Mouse (Mus musculus) intestine, embryonic 14.5 days (tissue): ENCODE data around the gene Cpne4. TPM values are rescaled to one million over a fixed set of nuclear protein-coding genes. Genes with fewer than 3 reads are reported as not detected.

Experiments
- ATAC-seq: fragments of 200-750 bp; cut with Nextera tagmentation; replicated peaks from 2 replicates; pipeline ENCODE4 v1.8.0; 2017; ENCODE audit warnings: low read depth, moderate number of reproducible peaks, moderate TSS enrichment, moderate library complexity; ENCODE audit not compliant: low FRiP score, low TSS enrichment
- DNase-seq: peaks from one replicate; pipeline ENCODE4 v3.0.0-alpha.2; 2018; ENCODE audit warnings: low spot score
- H3K27ac ChIP-seq: fragments of 300-500 bp; sonication (generic); 2 replicates; pipeline ENCODE4 v1.5.1; 2014; ENCODE audit warnings: low read depth, mild to moderate bottlenecking, control low read depth
- H3K27me3 ChIP-seq: fragments of 300-500 bp; sonication (generic); replicated peaks from 2 replicates; pipeline ENCODE4 v1.6.1; 2014; ENCODE audit warnings: low read length, control low read depth; ENCODE audit not compliant: control insufficient read depth, insufficient read depth
- H3K36me3 ChIP-seq: fragments of 300-500 bp; sonication (generic); 2 replicates; pipeline ENCODE4 v1.6.1; 2014; ENCODE audit warnings: low read length, control low read depth; ENCODE audit not compliant: control insufficient read depth, insufficient read depth
- H3K4me1 ChIP-seq: fragments of 300-500 bp; sonication (generic); replicated peaks from 2 replicates; pipeline ENCODE4 v1.6.1; 2014; ENCODE audit warnings: low read length, control low read depth, mixed read lengths; ENCODE audit not compliant: control insufficient read depth, insufficient read depth
- H3K4me2 ChIP-seq: fragments of 300-500 bp; sonication (generic); 2 replicates; pipeline ENCODE4 v1.6.1; 2014; ENCODE audit warnings: low read length
- H3K4me3 ChIP-seq: fragments of 300-500 bp; sonication (generic); 2 replicates; pipeline ENCODE4 v1.5.1; 2014; ENCODE audit warnings: low read depth, low read length, control low read depth, mixed read lengths
- H3K9ac ChIP-seq: fragments of 300-500 bp; sonication (generic); 2 replicates; pipeline ENCODE4 v1.6.1; 2014; ENCODE audit warnings: mild to moderate bottlenecking, low read length
- H3K9me3 ChIP-seq: fragments of 300-500 bp; sonication (generic); 2 replicates; pipeline ENCODE4 v1.6.1; 2016; ENCODE audit warnings: low read length, control low read depth; ENCODE audit not compliant: control insufficient read depth
- WGBS: fragments of 180-500 bp; shearing (Covaris S2); extraction: QIAGEN DNeasy Blood & Tissue Kit; methylation state at CpG from one replicate; pipeline ENCODE4 v1.1.7; 2014; 5-methylcytosine and 5-hydroxymethylcytosine counted together
- polyA plus RNA-seq: library from polyadenylated mRNA; unstranded; fragments of >200 nt; fragmentation: Nextera tagmentation; extraction: Ambion mirVana; gene quantifications from 2 replicates; pipeline ENCODE4 v1.2.1, GENCODE M21; 2014

Cpne4 gene
- 0.78 and 1.3 TPM in 2 replicates for polyA plus RNA-seq

- DNase-seq, result no peak
- H3K4me1 ChIP-seq, result no peaks in the 10 kb centered on the region
- no peak within 1 kb of the TSS for H3K27ac ChIP-seq
- no peak within 1 kb of the TSS for H3K9ac ChIP-seq
- no peaks in the 10 kb centered on the region for H3K9me3 ChIP-seq
- no peak within 1 kb of the TSS for H3K4me2 ChIP-seq
- H3K36me3 ChIP-seq, result no peaks in the 10 kb centered on the region
- no peaks in the 10 kb centered on the region for H3K27me3 ChIP-seq
- WGBS, result 78% methylated on average over 2 of the region's 2 CpGs
- ATAC-seq, result no peak
- no peak within 1 kb of the TSS for H3K4me3 ChIP-seq
Observed at GRCm38 (mm10) chr9:104546986-104547385, at the start of gene Cpne4. TSS of gene Cpne4 (plus strand) at chr9:104547286.

- Histone ChIP-seq H3K4me2 (no peak overlapping the region), H3K4me1 (no peaks in the 10 kb centered on the region), H3K36me3 (no peaks in the 10 kb centered on the region), H3K27ac (no peak overlapping the region), H3K9ac (no peak overlapping the region), H3K4me3 (no peak overlapping the region), H3K27me3 (no peaks in the 10 kb centered on the region), H3K9me3 (no peaks in the 10 kb centered on the region)
- 83% methylated on average over 6 of the region's 6 CpGs for WGBS
- ATAC-seq (no peak), DNase-seq (no peak)
Observed at GRCm38 (mm10) chr9:104515187-104515586, 31.9 kb upstream of the Cpne4 start.

- no peak for DNase-seq
- H3K36me3 ChIP-seq, result no peaks in the 10 kb centered on the region
- H3K9me3 ChIP-seq, result no peaks in the 10 kb centered on the region; the same call in 1 of the 2 replicates
- 57% methylated on average over 6 of the region's 6 CpGs for WGBS
- H3K27me3 ChIP-seq, result no peaks in the 10 kb centered on the region
- ATAC-seq, result no peak
- no peak overlapping the region for H3K4me3 ChIP-seq
- H3K4me1 ChIP-seq, result no peaks in the 10 kb centered on the region
- H3K27ac ChIP-seq, result no peak overlapping the region
- H3K9ac ChIP-seq, result no peak overlapping the region
- no peak overlapping the region for H3K4me2 ChIP-seq
Observed at GRCm38 (mm10) chr9:104535508-104535907, 11.6 kb upstream of the Cpne4 start.

- peaks cover 13% of the 10 kb centered on the region for H3K27me3 ChIP-seq
- H3K9me3 ChIP-seq, result no peaks in the 10 kb centered on the region
- no peak overlapping the region for H3K4me3 ChIP-seq
- DNase-seq (no peak), ATAC-seq (no peak)
- no peak overlapping the region for H3K4me2 ChIP-seq
- no peak overlapping the region for H3K9ac ChIP-seq
- H3K36me3 ChIP-seq, result no peaks in the 10 kb centered on the region
- H3K27ac ChIP-seq, result no peak overlapping the region
- 34% methylated on average over 3 of the region's 3 CpGs for WGBS
- H3K4me1 ChIP-seq, result no peaks in the 10 kb centered on the region
Observed at GRCm38 (mm10) chr9:104565815-104566214, 18.7 kb downstream of the Cpne4 start.

- H3K27me3 ChIP-seq, result peaks cover 19% of the 10 kb centered on the region
- no peaks in the 10 kb centered on the region for H3K9me3 ChIP-seq
- DNase-seq (no peak), ATAC-seq (no peak)
- WGBS, result 83% methylated on average over 5 of the region's 5 CpGs
- H3K9ac ChIP-seq, result no peak overlapping the region
- no peak overlapping the region for H3K4me3 ChIP-seq
- no peak overlapping the region for H3K4me2 ChIP-seq
- H3K36me3 ChIP-seq, result no peaks in the 10 kb centered on the region
- no peak overlapping the region for H3K27ac ChIP-seq
- no peaks in the 10 kb centered on the region for H3K4me1 ChIP-seq
Observed at GRCm38 (mm10) chr9:104566468-104566867, 19.4 kb downstream of the Cpne4 start.

GRCm38 (mm10) chr9:104567096-104567495, 20.0 kb downstream of the Cpne4 start:
- Histone ChIP-seq H3K9me3 (no peaks in the 10 kb centered on the region), H3K36me3 (no peaks in the 10 kb centered on the region), H3K9ac (no peak overlapping the region), H3K27ac (no peak overlapping the region), H3K27me3 (peaks cover 20% of the 10 kb centered on the region), H3K4me3 (no peak overlapping the region), H3K4me2 (no peak overlapping the region), H3K4me1 (no peaks in the 10 kb centered on the region)
- ATAC-seq (no peak), DNase-seq (no peak)
- 71% methylated on average over 7 of the region's 7 CpGs for WGBS

- DNase-seq (peak; percentile 94), ATAC-seq (peak; percentile 78)
- H3K4me1 ChIP-seq, result no peaks in the 10 kb centered on the region
- whole genome bisulfite sequencing, result 2% methylated on average over 25 of the region's 25 CpGs
- no peak overlapping the region for H3K4me3 ChIP-seq
- no peaks in the 10 kb centered on the region for H3K36me3 ChIP-seq
- H3K27me3 ChIP-seq, result peaks cover 20% of the 10 kb centered on the region
- H3K9me3 ChIP-seq, result no peaks in the 10 kb centered on the region
- H3K27ac ChIP-seq, result no peak overlapping the region
- no peak overlapping the region for H3K4me2 ChIP-seq
- H3K9ac ChIP-seq, result no peak overlapping the region
Observed at GRCm38 (mm10) chr9:104569480-104570167, 22.5 kb downstream of the Cpne4 start.

- WGBS, result 65% methylated on average over 6 of the region's 6 CpGs
- no peak overlapping the region for H3K27ac ChIP-seq
- H3K4me2 ChIP-seq, result no peak overlapping the region
- H3K4me1 ChIP-seq, result no peaks in the 10 kb centered on the region
- ATAC-seq (no peak), DNase-seq (no peak)
- H3K9ac ChIP-seq, result no peak overlapping the region
- H3K4me3 ChIP-seq, result no peak overlapping the region
- peaks cover 20% of the 10 kb centered on the region for H3K27me3 ChIP-seq
- no peaks in the 10 kb centered on the region for H3K9me3 ChIP-seq
- no peaks in the 10 kb centered on the region for H3K36me3 ChIP-seq
Observed at GRCm38 (mm10) chr9:104572856-104573255, 25.8 kb downstream of the Cpne4 start.

GRCm38 (mm10) chr9:104574476-104574875, 27.4 kb downstream of the Cpne4 start:
- H3K27ac ChIP-seq, result no peak overlapping the region
- no peaks in the 10 kb centered on the region for H3K36me3 ChIP-seq
- DNase-seq (peak; percentile 88), ATAC-seq (peak; percentile 64)
- no peak overlapping the region for H3K4me2 ChIP-seq
- H3K9me3 ChIP-seq, result no peaks in the 10 kb centered on the region
- H3K4me3 ChIP-seq, result no peak overlapping the region
- no peak overlapping the region for H3K9ac ChIP-seq
- peaks cover 20% of the 10 kb centered on the region for H3K27me3 ChIP-seq
- WGBS, result 4% methylated on average over 6 of the region's 6 CpGs
- H3K4me1 ChIP-seq, result no peaks in the 10 kb centered on the region
